Mouse (Mus musculus) WW6 (cell line): ENCODE results near the gene Celf2.
"Not testable (repeated sequence)": the region's sequence is repeated elsewhere in the genome, so short reads cannot be mapped to it uniquely, and the experiment has no call there.

Experiments used
- DNase-seq: peaks from one replicate; pipeline ENCODE4 v3.0.0-alpha.2; 2013; ENCODE audit warnings: low read depth, low spot score

The Celf2 gene

DNA sequence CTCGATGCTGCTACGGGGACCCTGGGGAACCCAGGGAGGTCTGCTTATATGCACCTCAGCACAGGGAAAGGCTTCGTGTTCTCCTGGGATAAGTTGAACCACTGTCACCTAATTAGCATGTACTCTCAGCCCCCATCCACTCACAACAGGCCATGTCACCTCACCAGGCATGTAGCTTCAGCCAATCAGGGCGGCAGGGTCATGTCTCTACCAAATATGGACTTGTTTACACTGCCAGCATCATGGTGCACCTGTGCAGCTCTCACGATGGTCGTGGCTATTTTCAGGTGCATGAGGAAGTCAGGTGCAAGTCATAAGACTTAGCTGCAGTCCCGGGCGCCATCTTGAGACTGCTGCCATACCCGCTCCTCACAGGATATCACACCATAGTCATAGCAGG lies at the start of gene Celf2:
TSS of gene Celf2 (minus strand) at position 101 of the 400 bp plus-strand sequence.
- DNase-seq = not testable (repeated sequence)

DNA sequence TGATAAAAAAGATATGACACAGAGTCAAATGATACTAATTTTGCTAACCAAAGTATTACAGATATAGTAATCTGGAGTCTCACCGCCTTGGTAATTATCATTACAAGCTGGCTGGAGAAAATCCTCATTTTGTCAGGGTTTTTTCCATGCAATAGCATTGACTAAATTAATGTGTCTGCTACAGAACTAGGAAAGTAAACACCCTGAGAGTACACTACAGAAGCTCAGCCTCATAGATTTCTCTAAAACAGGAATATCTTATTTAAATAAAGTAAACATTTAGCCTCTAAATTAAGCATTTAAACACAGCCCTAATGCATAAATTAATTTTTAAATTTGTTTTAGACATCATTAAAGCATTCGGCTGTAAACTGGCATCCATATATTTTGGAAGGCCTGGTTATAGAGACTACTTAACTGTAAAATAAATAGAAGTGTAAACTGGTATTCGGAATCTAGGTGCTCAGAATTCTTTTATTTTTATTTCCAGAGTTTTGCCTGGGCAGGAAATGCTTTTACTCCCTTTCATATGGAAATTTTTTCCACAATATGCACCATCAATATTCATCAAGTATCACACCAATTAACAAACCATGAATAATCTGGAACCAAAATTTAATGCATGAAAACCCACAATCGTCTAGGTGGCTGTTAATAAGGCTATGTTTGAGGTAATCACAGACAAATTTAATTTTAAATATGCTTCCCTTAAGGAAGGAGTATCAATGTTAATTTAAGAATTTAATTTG lies 46.0 kb upstream of the Celf2 start:
- no peak for DNase-seq

DNA sequence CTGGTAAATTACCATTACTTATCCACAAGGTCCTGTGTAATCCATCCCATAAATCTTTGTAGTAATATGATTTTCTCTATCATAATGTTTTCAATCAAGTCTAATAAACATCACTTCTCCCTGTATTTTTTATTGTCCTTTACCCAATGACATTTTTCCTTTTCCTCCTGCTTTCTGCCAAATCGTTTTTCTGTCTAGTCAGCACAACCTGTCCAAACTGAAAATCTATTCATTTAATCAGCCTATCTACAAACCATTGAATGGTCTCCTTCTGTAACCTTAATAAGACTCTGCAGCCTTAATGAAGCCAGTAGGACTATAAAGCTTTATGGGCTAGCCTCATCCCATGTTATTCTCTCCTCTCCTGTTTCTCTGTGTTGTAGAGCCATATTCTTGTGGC lies 45.2 kb upstream of the Celf2 start:
- DNase-seq = no peak

DNA sequence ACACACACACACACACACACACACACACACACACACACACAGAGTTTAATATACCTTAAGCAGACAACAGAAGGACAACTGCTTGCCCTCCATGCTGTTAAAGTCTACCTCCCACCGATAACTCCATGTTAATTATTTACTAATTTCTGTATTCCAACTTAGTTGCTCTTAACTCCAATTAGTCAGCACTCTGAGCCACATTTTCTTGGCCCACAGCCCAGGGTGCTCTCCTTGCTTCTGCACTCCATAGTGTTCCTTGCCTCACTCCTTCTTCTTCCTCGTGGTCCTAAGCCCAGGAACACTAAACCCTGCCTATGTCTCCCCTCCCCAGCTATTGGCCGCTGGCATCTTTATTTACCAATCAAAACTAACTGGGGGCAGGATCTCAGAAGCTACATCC lies 43.5 kb upstream of the Celf2 start:
- DNase-seq = no peak

DNA sequence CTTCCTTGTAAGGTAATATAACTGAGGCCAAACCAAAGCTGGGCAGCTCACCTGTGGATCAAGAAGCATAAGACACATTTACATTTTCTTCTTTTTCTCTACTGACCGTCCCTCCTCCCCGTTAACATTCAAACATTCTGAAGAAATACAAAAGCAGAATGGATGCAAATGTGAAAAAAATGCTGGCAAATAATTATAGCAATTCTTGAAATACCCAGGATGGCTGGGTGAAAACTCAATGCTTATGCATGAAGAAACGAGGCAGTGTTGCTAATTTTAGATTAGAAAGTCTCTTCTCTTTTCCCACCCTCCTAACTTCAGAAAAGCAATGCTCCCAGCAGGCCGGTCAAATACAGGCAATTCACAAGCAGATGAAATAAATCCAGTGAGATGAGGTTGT lies 39.5 kb upstream of the Celf2 start:
- no peak for DNase-seq

DNA sequence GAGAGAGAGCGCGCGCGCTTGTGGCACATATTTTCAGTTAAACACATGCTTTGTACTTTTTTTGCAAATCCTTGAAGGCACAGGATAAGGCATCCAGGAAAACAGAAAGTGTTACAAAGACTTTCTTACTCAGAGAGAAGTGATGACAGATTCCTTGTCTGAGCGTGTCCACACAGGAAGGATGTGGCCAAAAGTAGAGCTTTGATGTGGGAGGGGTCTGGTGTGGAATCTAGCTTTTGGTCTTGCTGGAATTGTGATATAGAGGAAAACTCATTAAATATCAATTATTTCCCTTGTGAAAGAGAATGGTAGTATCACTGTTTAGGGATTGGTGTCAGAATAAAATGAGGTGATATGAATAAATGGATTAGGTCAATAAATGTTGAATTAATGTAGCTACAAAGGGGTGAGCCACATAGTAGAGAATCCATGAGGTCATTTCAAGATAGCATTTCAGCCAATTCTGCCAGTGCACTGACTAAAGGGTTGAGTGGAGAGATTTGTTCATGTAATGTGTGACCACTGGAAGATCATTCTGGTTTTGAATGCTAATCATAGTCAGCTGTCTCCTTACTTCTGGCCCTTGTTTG lies 25.3 kb upstream of the Celf2 start:
- no peak for DNase-seq

DNA sequence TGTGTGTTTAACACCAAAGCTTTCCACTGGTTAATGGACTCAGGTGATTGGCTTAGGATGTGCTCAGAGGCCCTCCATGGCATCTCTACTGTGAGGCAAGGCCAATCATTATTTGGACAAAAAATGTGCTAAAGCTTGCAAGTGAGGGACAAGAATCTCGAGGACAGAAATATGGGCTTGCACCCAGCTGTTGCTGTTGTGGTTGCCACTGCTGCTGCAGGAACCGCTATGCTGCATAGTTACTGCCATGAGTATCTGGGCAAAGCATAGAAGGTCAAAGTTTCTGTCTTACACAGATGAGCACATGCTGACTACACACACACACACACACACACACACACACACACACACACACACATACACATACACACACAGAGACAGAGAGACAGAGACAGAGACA lies 24.8 kb upstream of the Celf2 start:
- DNase-seq = no peak

DNA sequence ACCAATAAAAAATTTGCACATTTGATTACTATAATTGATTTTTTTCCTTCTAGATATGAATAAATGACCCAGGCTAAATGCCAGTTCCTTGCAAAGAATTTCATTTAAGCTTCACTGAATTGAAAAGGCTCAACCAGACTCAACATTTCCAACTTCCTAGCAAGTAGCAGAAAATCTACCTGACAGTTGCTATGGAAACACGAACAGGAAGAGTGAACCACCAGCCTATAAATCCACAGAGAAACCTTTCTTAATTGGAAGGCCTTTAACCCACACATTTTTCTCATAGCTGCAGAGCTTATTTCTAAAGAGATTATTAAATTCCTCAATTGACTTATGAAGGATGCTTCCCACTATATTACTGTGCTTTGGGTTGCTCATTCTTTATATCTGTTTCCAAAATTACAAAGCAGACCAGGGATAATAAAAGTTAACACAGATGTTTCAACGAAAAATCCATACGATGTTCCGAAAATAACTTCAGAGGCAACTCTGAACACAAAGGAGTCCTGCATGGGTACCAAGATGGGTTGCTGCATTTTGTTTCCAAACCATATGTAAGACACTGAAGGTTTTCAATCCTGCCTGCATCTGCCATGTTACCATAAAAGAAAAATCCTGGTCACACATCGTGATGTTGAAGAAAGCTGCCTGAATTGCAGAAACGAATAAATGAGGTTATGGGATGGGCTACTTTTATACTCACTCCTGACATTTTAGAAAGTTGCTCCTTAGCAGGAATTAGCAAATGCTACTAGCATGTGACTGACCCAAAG lies 22.0 kb upstream of the Celf2 start:
- no peak for DNase-seq

DNA sequence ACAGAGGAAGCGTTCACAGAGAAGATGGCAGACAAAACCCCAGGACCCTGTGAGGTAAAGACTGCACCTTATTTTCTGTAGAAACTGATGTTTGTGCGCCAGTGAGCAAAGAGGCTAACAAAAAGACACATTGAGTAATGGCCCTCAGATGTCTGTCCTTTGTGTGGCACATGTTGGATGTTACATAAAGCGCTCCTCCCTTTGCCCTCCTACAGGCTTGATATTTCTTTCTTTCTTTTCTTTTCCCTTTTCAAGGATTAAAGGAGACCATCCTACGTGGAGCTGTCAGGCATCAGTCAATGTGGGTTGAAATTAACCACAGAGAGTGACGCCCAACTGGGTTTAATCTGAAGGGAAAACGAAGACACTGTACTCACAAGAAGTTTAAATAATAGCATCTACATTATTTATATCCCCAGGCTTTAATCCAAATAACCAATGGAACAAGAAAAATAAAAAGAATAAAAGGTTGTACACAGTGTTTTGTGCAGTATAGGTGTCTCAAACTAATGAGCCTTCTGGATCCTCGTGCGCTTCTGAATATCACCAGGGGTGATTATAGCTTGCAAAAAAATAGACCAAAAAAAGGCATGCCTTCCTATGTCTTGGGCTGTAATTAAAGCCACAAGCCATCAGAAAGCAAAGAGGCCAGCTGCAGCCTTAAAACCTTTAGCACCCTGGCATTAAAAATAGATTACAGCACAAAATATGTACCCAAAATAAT lies 21.3 kb upstream of the Celf2 start:
- DNase-seq = no peak

DNA sequence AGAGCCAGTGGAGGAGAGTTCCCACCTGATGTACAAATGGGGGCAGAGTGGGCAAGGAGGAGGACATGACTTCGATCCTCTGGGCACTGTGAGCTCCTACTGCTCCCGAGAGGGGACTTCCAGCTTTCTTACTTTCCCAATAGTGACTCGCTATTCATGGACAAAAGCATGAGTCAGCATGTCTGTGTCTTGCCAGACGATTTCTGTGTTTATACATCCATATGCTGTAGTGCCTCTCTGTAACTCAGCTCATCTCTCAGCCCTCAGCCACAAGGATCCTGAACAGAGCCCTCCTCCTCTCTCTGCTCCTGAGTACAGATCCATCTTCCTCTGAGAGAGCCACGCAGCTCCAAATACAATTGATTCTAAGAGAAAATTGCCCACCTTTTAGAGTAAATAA lies 20.3 kb upstream of the Celf2 start:
- no peak for DNase-seq

DNA sequence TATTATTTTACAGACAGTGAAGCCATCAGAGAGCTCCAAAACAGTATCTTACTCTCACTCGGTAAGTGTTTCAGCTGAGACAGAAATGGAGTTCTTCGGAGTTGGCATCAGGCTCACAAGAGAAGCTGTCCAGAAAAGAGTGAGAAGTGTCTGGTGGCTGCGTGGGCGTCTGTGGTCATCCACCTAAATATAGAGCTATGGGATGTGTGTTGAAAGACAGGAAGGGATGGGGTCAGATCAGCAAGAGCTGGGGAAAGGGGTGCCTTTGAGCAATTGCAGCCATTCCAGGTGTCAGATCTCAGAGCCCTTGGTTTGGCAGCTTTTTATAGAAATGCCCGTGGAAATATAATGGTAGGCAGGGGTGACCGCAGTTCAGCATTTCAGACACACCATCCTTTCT lies 17.3 kb upstream of the Celf2 start:
- no peak for DNase-seq

DNA sequence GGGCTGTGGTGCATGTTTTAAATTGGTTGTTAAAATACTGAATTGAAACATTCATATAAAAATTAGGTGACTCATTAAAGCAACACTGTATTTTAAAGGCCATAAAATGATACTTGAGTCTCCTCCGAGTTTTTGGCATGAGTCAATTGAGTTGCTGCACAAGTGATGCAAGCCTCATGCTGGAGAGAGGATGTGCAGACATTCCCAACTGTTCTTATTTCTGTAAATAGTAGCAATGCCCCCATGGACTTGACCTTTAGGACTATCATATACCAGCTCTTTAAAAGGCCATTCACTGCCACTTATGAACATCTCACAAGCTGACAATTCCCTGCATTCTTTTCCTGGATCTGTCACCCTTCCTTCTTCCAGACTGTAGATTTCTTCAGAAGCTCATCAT lies 10.1 kb upstream of the Celf2 start:
- no peak for DNase-seq

DNA sequence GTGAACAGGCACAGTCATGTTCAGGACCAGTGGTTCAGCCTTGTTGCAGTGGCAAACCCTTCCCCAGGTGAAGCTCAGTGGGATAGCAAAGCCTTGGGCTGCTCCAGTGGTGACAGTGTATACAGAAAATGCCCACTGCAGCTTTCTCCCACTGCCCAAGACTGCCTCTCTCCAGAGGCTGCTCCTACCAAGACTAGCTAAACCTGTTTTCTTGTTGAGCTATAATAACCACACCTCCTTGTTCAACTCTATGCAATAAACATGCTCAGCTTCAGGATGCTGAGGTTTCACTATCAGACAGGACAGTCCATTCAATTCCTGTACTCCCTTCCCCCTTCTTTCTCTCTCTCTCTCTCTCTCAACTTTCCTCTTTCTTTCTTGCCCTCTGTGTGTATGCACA lies 15.9 kb downstream of the Celf2 start:
- no peak for DNase-seq

DNA sequence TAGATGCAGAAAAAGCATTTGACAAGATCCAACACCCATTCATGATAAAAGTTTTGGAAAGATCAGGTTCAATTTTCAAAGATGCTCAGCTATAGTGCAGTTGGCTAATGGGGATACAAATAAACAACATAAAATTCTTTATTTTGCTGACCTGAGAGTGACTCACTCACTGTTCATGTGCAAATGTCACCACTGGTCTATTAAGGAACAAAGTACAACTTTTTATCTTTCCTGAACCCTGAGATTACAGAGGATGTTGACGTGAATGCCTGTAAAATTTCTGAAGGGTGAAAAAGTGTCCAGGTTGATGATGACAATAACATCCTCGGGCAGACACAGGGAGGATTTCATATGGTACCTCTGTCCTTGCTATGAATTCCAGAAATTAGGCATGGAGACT lies 24.4 kb downstream of the Celf2 start:
- no peak for DNase-seq

DNA sequence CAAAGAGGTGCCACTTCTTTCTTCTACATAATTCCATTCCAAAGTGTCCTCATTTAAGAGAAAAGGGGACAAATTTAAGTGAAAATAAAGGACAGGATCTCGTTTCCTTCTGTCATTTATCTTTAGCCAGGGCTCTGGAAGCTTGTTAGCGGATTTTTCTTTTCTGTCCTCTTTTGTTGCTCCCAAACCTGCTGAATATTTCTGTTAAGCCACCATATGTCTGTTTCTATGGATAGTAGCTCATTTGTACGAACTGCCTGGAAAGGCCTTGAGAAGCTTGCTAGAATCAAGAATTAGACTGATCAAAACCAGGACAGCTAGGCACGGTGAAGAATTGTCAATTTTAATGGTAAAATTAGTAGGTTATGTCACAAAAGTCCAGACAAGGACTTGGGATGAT lies 27.3 kb downstream of the Celf2 start:
- DNase-seq = no peak

DNA sequence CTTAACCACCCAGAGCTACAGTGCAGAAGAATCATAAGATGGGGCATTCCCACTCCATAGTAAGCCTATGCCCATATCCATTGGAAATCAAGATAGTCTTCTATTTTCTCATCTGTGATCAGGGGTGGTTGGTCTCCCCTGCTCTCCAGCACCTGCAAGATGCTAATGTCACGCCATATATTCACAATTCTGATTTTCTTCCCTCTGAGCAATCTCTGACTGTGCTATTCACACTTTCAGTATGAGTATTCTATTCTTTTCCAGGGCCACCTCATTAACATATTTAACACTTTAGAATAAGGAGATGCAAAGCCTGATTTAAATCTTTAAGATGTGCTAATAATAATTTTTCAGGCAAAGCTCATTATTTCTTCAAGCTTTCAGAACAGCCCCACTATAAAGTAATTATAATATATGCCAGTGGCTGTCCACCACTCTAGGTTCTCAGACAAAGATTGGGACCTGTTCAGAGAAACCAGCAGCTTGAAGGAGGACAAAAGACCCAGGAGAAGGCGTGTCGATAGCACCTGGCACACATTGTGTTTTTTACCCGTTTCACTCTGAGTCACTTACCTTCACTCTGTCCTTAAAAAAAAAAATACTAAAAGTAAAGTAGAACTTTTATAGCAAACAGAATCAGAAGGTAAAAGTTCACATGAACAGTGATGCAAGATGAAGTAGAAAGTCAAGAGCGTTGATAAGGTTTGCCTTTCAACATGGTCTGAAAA lies 48.9 kb downstream of the Celf2 start:
- DNase-seq = no peak

DNA sequence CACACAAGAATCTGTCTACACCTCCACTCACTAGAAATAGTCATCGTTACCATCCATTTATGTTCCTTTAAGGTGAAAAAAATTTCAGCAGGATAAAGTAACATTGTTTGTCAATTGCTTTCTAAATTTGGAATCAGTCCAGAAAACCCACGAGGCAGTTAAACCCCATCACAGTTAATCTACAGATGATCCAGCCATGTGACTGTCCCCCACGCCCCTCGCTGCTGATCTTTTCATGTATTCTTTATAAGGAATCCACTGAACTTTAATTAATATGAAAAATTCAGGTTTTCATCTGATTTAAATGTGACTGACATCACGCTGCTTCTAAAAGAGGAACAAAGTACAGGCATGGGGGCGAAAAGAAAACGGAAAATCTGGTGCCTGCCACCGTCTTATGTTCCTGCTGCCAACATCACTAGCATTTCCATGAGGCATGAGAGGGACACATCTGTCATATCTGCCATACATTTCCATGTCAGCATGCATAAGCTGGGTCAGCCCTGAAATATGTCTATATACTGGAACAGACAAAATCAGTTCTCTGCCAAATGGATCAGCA lies 70.6 kb downstream of the Celf2 start:
- no peak for DNase-seq

DNA sequence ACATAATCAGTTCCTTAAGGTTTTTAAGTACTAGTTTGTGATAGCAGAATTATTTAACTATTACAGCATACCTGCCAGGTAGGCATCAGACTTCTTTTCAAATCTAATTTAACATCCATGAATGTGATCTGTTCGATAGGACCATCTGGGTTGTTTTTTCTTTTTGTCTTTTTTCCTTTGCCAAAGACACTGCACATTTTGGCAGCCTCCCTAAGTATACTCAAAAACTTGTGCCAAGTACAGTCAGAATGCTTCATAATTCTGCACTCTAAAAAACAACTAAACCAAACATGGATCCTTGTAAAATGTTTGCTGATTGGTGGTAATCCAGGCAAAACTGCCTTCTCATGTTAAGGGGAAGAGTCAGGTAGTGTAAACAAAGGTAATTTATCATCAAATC lies 82.9 kb downstream of the Celf2 start:
- no peak for DNase-seq

DNA sequence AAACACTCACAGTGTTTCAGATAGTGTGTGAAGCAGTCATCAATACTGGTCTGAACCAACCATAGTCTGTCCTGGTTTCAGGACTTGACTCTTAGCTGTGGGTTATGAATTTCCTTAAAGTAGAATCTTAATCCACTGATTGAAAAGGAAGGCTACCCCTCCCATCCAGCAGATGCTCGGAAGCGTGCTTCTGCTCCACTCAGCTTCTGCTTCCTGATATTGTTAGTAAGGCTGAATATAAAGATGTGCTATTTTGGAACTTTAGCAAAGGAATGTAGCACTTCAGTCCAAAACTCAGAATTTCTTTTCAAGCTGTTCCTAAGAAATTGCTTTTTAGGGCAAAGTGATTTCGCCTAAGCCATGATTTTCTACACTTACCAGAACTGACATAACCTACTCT lies 108.8 kb downstream of the Celf2 start:
- DNase-seq = no peak

DNA sequence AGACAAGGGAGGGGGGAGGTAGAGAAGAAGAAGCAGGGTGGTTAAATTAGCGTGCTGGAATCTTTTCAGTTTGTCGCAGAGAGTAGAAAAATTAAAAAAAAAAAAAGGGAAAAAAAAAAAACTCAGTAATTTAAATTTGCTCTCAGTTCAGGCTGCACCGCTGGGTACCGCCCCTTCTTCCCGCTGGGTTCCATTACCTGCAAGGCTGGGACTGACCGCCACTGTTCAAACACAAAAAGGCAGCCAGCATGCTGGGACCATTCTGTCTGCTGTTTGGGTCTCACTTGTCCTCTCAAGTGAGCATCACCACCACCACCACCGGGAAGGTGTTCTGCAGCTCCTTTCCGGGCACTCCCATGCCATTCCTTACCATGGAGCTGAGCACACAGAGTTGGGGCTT lies 113.4 kb downstream of the Celf2 start:
- DNase-seq = no peak

DNA sequence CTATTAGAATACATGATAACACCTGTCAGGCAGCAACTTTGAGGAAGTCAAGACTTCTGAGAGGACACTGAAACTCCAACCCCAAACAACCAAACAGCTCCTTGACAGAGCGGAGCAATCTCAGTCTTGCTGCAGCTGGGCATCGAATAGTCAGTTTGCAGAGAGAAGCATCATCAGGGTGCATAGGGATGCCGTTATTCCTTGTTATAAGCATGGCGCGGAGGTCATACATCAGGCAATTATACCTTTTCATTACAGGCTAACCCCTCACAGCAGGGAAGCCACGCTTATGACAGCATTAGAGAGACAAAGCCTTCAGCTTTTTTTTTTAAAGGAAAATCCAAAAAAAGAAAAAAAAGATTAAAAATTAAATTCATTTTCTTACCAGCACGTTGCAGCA lies 113.9 kb downstream of the Celf2 start:
- no peak for DNase-seq
